Mouse (Mus musculus) CH12.LX (cell line): Measurements from ENCODE around the gene Mum1. TPM values are rescaled to one million over a fixed set of nuclear protein-coding genes. Genes with fewer than 3 reads are reported as not detected.

Experiments
- DNase-seq: peaks from one replicate; pipeline ENCODE4 v3.0.0-alpha.2; 2013; ENCODE audit errors: extremely low read depth
- H3K27ac ChIP-seq: 2 replicates; pipeline ENCODE4 v1.5.1; 2012; ENCODE audit warnings: low read depth, mild to moderate bottlenecking, control low read depth, moderate library complexity; ENCODE audit not compliant: insufficient read depth
- H3K27me3 ChIP-seq: replicated peaks from 2 replicates; pipeline ENCODE3; 2012; ENCODE audit warnings: inconsistent platforms
- H3K36me3 ChIP-seq, 2 experiments: replicated peaks in 1 of 2; 2 replicates each; pipeline versions ENCODE3 to v1.6.1; 2012; ENCODE audit warnings: inconsistent platforms in 1 of 2, low read length in 1 of 2, mild to moderate bottlenecking in 1 of 2, mixed read lengths in 1 of 2, moderate library complexity in 1 of 2; ENCODE audit not compliant: control insufficient read depth in 1 of 2, insufficient read depth in 1 of 2
- H3K4me1 ChIP-seq, 2 experiments: 2 replicates each; pipeline ENCODE4 v1.6.1; 2012; ENCODE audit warnings: inconsistent platforms in 1 of 2, moderate library complexity in 1 of 2; ENCODE audit not compliant: insufficient read depth in 2 of 2, control insufficient read depth in 1 of 2
- H3K4me2 ChIP-seq: 2 replicates; pipeline ENCODE4 v1.6.1; 2012; ENCODE audit warnings: low read depth, mild to moderate bottlenecking, control low read depth; ENCODE audit not compliant: poor library complexity, insufficient read depth, severe bottlenecking
- H3K4me3 ChIP-seq, 3 experiments: fragments of 150-350 bp in 1 of 3; sonication (generic) in 1 of 3; replicated peaks in 1 of 3; 2 replicates each; pipeline versions ENCODE3 to v1.5.1; 2011 to 2012; ENCODE audit warnings: low read depth in 2 of 3, low read length in 2 of 3, mild to moderate bottlenecking in 2 of 3, moderate library complexity in 2 of 3, control low read depth in 1 of 3, improper control_type of control experiment in 1 of 3, inconsistent platforms in 1 of 3, mixed read lengths in 1 of 3; ENCODE audit not compliant: poor library complexity in 1 of 3
- H3K79me2 ChIP-seq: replicated peaks from 2 replicates; pipeline ENCODE4 v1.6.1; 2012; ENCODE audit warnings: mild to moderate bottlenecking, moderate library complexity; ENCODE audit not compliant: control insufficient read depth, poor library complexity, insufficient read depth, severe bottlenecking; ENCODE audit errors: extremely low read depth
- H3K9ac ChIP-seq: 2 replicates; pipeline ENCODE4 v1.6.1; 2012; ENCODE audit warnings: low read depth, mild to moderate bottlenecking, control low read depth, moderate library complexity; ENCODE audit not compliant: insufficient read depth
- H3K9me3 ChIP-seq: replicated peaks from 2 replicates; pipeline ENCODE3; 2012; ENCODE audit warnings: low read length, inconsistent platforms, mixed read lengths
- BHLHE40 ChIP-seq: IDR thresholded peaks from 2 replicates; pipeline ENCODE4 v1.6.1; 2011; ENCODE audit warnings: mild to moderate bottlenecking, low read depth, low read length, improper control_type of control experiment
- CHD1 ChIP-seq: IDR thresholded peaks from 2 replicates; pipeline ENCODE4 v1.6.1; 2012; ENCODE audit warnings: low read depth, low read length, improper control_type of control experiment, inconsistent platforms
- E2F4 ChIP-seq: IDR thresholded peaks from 2 replicates; pipeline ENCODE4 v1.6.1; 2011; ENCODE audit warnings: low read depth, low read length, improper control_type of control experiment; ENCODE audit not compliant: insufficient replicate concordance
- ELF1 ChIP-seq: IDR thresholded peaks from 2 replicates; pipeline ENCODE4 v1.6.1; 2014; ENCODE audit warnings: low read depth, mild to moderate bottlenecking, inconsistent platforms, low read length, improper control_type of control experiment
- EP300 ChIP-seq: IDR thresholded peaks from 2 replicates; pipeline ENCODE4 v1.6.1; 2011; ENCODE audit warnings: low read length, improper control_type of control experiment
- ETS1 ChIP-seq: conservative IDR thresholded peaks from 2 replicates; pipeline ENCODE4 v1.6.1; 2012; ENCODE audit warnings: low read depth, mild to moderate bottlenecking, inconsistent platforms, low read length, improper control_type of control experiment, moderate library complexity
- GABPA ChIP-seq: IDR thresholded peaks from 2 replicates; pipeline ENCODE4 v1.6.1; 2012; ENCODE audit warnings: low read depth, low read length, improper control_type of control experiment, inconsistent platforms; ENCODE audit not compliant: insufficient replicate concordance
- HCFC1 ChIP-seq: IDR thresholded peaks from 2 replicates; pipeline ENCODE4 v1.6.1; 2012; ENCODE audit warnings: low read depth, mild to moderate bottlenecking, inconsistent platforms, low read length, improper control_type of control experiment
- IRF4 ChIP-seq: IDR thresholded peaks from 2 replicates; pipeline ENCODE4 v1.6.1; 2014; ENCODE audit warnings: low read depth, mild to moderate bottlenecking, inconsistent platforms, low read length, improper control_type of control experiment
- JUN ChIP-seq: IDR thresholded peaks from 2 replicates; pipeline ENCODE4 v1.6.1; 2011; ENCODE audit warnings: low read depth, mild to moderate bottlenecking, low read length, improper control_type of control experiment, moderate library complexity; ENCODE audit not compliant: insufficient read depth
- MAFK ChIP-seq: IDR thresholded peaks from 2 replicates; pipeline ENCODE4 v1.6.1; 2011; ENCODE audit warnings: low read length, improper control_type of control experiment; ENCODE audit not compliant: insufficient replicate concordance
- MAX ChIP-seq: IDR thresholded peaks from 2 replicates; pipeline ENCODE4 v1.6.1; 2011; ENCODE audit warnings: low read length, improper control_type of control experiment
- MAZ ChIP-seq: IDR thresholded peaks from 2 replicates; pipeline ENCODE4 v1.6.1; 2012; ENCODE audit warnings: low read depth, mild to moderate bottlenecking, inconsistent platforms, low read length, improper control_type of control experiment, moderate library complexity
- MXI1 ChIP-seq: IDR thresholded peaks from 2 replicates; pipeline ENCODE4 v1.6.1; 2011; ENCODE audit warnings: mild to moderate bottlenecking, low read depth, low read length, improper control_type of control experiment
- MYC ChIP-seq: IDR thresholded peaks from 2 replicates; pipeline ENCODE4 v1.6.1; 2011; ENCODE audit warnings: low read depth, mild to moderate bottlenecking, improper control_type of control experiment, low read length
- NELFE ChIP-seq: IDR thresholded peaks from 2 replicates; pipeline ENCODE4 v1.6.1; 2011; ENCODE audit warnings: low read depth, low read length, improper control_type of control experiment
- NRF1 ChIP-seq: IDR thresholded peaks from 2 replicates; pipeline ENCODE4 v1.6.1; 2014; ENCODE audit warnings: low read depth, mild to moderate bottlenecking, inconsistent platforms, low read length, improper control_type of control experiment, moderate library complexity
- PAX5 ChIP-seq: IDR thresholded peaks from 2 replicates; pipeline ENCODE4 v1.6.1; 2012; ENCODE audit warnings: low read length, inconsistent platforms, mixed read lengths
- POLR2AphosphoS2 ChIP-seq: IDR thresholded peaks from 2 replicates; pipeline ENCODE4 v1.6.1; 2011; ENCODE audit warnings: low read depth, low read length, improper control_type of control experiment
- RCOR1 ChIP-seq: conservative IDR thresholded peaks from 2 replicates; pipeline ENCODE4 v1.6.1; 2012; ENCODE audit warnings: low read depth, mild to moderate bottlenecking, inconsistent platforms, low read length, improper control_type of control experiment
- SIN3A ChIP-seq: IDR thresholded peaks from 2 replicates; pipeline ENCODE4 v1.6.1; 2012; ENCODE audit warnings: low read length, improper control_type of control experiment, inconsistent platforms
- TBP ChIP-seq: conservative IDR thresholded peaks from 2 replicates; pipeline ENCODE4 v1.6.1; 2011; ENCODE audit warnings: low read depth, low read length, improper control_type of control experiment
- UBTF ChIP-seq: IDR thresholded peaks from 2 replicates; pipeline ENCODE4 v1.6.1; 2012; ENCODE audit warnings: low read depth, mild to moderate bottlenecking, inconsistent platforms, low read length, improper control_type of control experiment, moderate library complexity
- USF2 ChIP-seq: conservative IDR thresholded peaks from 2 replicates; pipeline ENCODE4 v1.6.1; 2011; ENCODE audit warnings: low read depth, low read length, improper control_type of control experiment
- ZMIZ1 ChIP-seq: IDR thresholded peaks from 2 replicates; pipeline ENCODE4 v1.6.1; 2012; ENCODE audit warnings: low read depth, mild to moderate bottlenecking, inconsistent platforms, low read length, improper control_type of control experiment
- dilution Hi-C: fragments of 300-500 bp; cut with MboI; formaldehyde crosslinking; loops from 2 replicates; pipeline ENCODE4 v1.14.3; 2020; ENCODE audit warnings: low sequenced_read_pairs; ENCODE audit not compliant: extremely low pct_unique_long_range_greater_than_20kb, extremely low pct_ligation_motif_present
- in situ Hi-C: fragments of 300-500 bp; cut with MboI; formaldehyde crosslinking; loops from 3 replicates; pipeline ENCODE4 v1.14.3; 2019; ENCODE audit warnings: low sequenced_read_pairs, low pct_ligation_motif_present, low pct_unique_long_range_greater_than_20kb, mixed read lengths
- polyA plus RNA-seq: library from polyadenylated mRNA; unstranded; fragments of >175 nt; gene quantifications from 2 replicates; pipeline ENCODE4 v1.2.1, GENCODE M21; 2012; ENCODE audit warnings: low read depth; ENCODE audit not compliant: insufficient read length
- total RNA-seq, 2 experiments: library from RNA; depleted of rRNA; stranded (reverse); fragments of 300-350 nt in 1 of 2; fragments of >200 nt in 1 of 2; gene quantifications; 2 replicates each; pipeline ENCODE4 v1.2.3; 2012 to 2014

The Mum1 gene
- total and polyA plus RNA-seq, 3 experiments, result 22.9 to 35.6 (median 25.1) TPM

GRCm38 (mm10) chr10:80253551-80253950 is 27.3 kb downstream of the Mum1 start:
- Histone ChIP-seq H3K4me2 (no peak overlapping the region), H3K36me3 (peaks cover 60 to 80% of the 10 kb centered on the region in 2 experiments), H3K9ac (no peak overlapping the region), H3K27ac (no peak overlapping the region), H3K4me3 (no peak overlapping the region), H3K9me3 (no peaks in the 10 kb centered on the region), H3K79me2 (peaks cover 21% of the 10 kb centered on the region), H3K27me3 (no peaks in the 10 kb centered on the region), H3K4me1 (peaks cover 4 to 27% of the 10 kb centered on the region in 2 experiments)
- dilution Hi-C loops, result no loop called here
- no peak for DNase-seq
- no peak for TF ChIP-seq RCOR1
- no peak for TF ChIP-seq MYC
- no peak for TF ChIP-seq EP300
- no peak for TF ChIP-seq MAZ
- TF ChIP-seq NELFE, result no peak
- TF ChIP-seq GABPA, result no peak
- TF ChIP-seq JUN, result no peak
- in situ Hi-C loops, result no loop called here

- H3K4me3 ChIP-seq, result no peak overlapping the region
- peaks cover 68 to 91% of the 10 kb centered on the region in 2 experiments for H3K36me3 ChIP-seq
- H3K4me2 ChIP-seq, result no peak overlapping the region
- H3K27me3 ChIP-seq, result no peaks in the 10 kb centered on the region
- H3K9me3 ChIP-seq, result no peaks in the 10 kb centered on the region
- TF ChIP-seq PAX5 (no peak), HCFC1 (no peak), ZMIZ1 (no peak), CHD1 (no peak), IRF4 (no peak), MXI1 (no peak), ETS1 (no peak), UBTF (no peak), JUN (no peak), POLR2AphosphoS2 (no peak), MAZ (no peak), TBP (no peak), BHLHE40 (no peak), SIN3A (no peak), MAX (no peak), E2F4 (no peak), ELF1 (no peak), MAFK (no peak), USF2 (no peak), NRF1 (no peak)
- dilution Hi-C loops, result no loop called here
- no peak for DNase-seq
- peaks cover 20% of the 10 kb centered on the region for H3K79me2 ChIP-seq
- in situ Hi-C loops, result no loop called here
- H3K9ac ChIP-seq, result no peak overlapping the region
- H3K27ac ChIP-seq, result no peak overlapping the region
- H3K4me1 ChIP-seq, result peaks cover 4 to 27% of the 10 kb centered on the region in 2 experiments
These were observed 28.4 kb downstream of the Mum1 start for GRCm38 (mm10) chr10:80254331-80255297.
